ENCODE assay signal across 8 mouse cellular contexts in the genomic region with DNA sequence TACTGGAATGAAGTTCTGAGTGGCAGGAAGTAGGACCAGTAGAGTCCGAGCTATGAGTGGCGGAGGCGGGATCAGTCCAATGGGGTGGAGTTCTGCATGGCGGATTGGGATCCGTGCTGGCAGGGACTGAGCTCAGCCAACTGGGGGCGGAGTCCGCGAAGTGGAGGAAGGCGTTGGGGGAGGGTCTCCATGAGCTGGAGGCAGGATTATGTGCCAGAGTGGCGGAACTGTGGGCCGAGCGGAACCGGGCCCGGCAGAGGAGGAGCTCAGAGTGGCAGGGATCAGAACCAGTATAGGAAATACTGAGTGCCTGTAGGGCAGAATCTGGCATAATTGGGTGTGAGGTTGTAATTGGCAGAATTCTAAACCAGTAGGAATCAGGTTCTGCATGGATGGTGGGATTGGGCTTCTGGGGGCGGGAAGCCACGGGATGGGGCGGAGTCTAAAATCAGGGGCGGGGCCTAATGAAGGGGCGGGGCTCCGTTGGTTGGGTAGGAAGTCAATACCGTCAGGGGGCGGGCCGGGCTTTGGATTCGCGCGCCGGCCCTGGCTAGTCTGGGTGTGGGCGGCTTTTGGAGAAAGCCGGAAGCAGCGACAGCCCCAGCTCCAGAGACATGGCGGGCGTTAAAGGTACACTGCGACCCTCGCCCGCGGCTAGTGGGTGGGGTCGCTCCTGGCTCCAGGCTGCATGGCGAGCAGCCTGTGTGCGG. TPM values are rescaled to one million over a fixed set of nuclear protein-coding genes. Genes with fewer than 3 reads are reported as not detected.
DNase-seq lines count a peak whose midpoint lies in the region; ATAC-seq and TF ChIP-seq lines count a peak whose summit lies in the region.

Gene Leprot (plus strand): TSS at position 523 of the 710 bp plus-strand sequence.

- peaks cover 6% of the 10 kb centered on the region in 2 experiments; a peak in 2 of 4 replicates for H3K4me1 ChIP-seq in ES-E14 (ENCODE audit: control insufficient read depth in 2 of 2, insufficient read depth in 2 of 2, low read length in 2 of 2, poor library complexity in 1 of 2)
- H3K4me1 ChIP-seq in forebrain, embryonic 15.5 days: peaks cover 23% of the 10 kb centered on the region
- H3K4me1 ChIP-seq in lung, adult 2 months (ENCODE audit: control insufficient read depth, insufficient read depth, low read length): peaks cover 9% of the 10 kb centered on the region

- H3K27ac ChIP-seq in ES-E14 (ENCODE audit: insufficient read depth, low read depth, low read length, poor library complexity, severe bottlenecking): peak within 1 kb of the TSS; percentile 79
- H3K27ac ChIP-seq in forebrain, embryonic 15.5 days (replicated peaks): peak within 1 kb of the TSS; percentile 95

- no peaks in the 10 kb centered on the region for H3K27me3 ChIP-seq in forebrain, embryonic 15.5 days

- peak within 1 kb of the TSS; percentile 92 to 94 for H3K4me3 ChIP-seq in ES-E14 (ENCODE audit: insufficient read depth in 1 of 2, low read depth in 1 of 2, low read length in 2 of 2, poor library complexity in 1 of 2, severe bottlenecking in 1 of 2)
- H3K4me3 ChIP-seq in forebrain, embryonic 15.5 days: peak within 1 kb of the TSS; percentile 85
- peak within 1 kb of the TSS; percentile 95 for H3K4me3 ChIP-seq in lung, adult 2 months (replicated peaks; ENCODE audit: extremely low read depth, low read depth, low read length)

- H3K9me3 ChIP-seq in ES-E14 (ENCODE audit: control insufficient read depth, insufficient read depth, low read depth, low read length): no peaks in the 10 kb centered on the region
- H3K9me3 ChIP-seq in forebrain, embryonic 15.5 days: no peaks in the 10 kb centered on the region

- peak; percentile 87; the same call in 1 of the 2 replicates for TF ChIP-seq POLR2A in lung, adult 2 months (IDR thresholded peaks at IDR 0.05; ENCODE audit: borderline replicate concordance, extremely low read depth, low read depth, low read length)

- DNase-seq in ES-E14 (ENCODE audit: low read depth, low spot score): peak; percentile 99
- peak; percentile 99 for DNase-seq in cerebellum, adult 11-12 months
- DNase-seq in heart, postnatal 25 days (ENCODE audit: low spot score): peak; percentile 100
- DNase-seq in layer of hippocampus, adult 18-20 months (ENCODE audit: low spot score in 2 of 2): peak; percentile 100
- DNase-seq in lung, adult 2 months: peak; percentile 100
- peak; percentile 81 to 88 for DNase-seq in thymus, adult 18-20 months

- H3K9ac ChIP-seq in ES-E14 (ENCODE audit: insufficient read depth, low read depth, low read length, poor library complexity, severe bottlenecking): peak within 1 kb of the TSS; percentile 94
- H3K9ac ChIP-seq in forebrain, embryonic 15.5 days (replicated peaks): peak within 1 kb of the TSS; percentile 95

- no peak for TF ChIP-seq CTCF in lung, adult 2 months (IDR thresholded peaks at IDR 0.05; ENCODE audit: insufficient read depth, low read length)

- in situ Hi-C loops in ES-E14 (cut with MboI; ENCODE audit: low sequenced_read_pairs in 2 of 2, unreplicated experiment in 2 of 2): no loop called here

- intact Hi-C loops in heart, postnatal 25 days (cut with DNase I): loop anchor here (5.0 kb wide), 1 partner anchor 290 kb away; no protein-coding TSS in a partner anchor

- peak; percentile 99 for ATAC-seq in forebrain, embryonic 15.5 days (replicated peaks)
- peak; percentile 84 for ATAC-seq in neutrophil, adult 5-6 weeks (ENCODE audit: extremely low read depth, insufficient number of reproducible peaks, low FRiP score, poor library complexity, severe bottlenecking)

- under 1% methylated on average over 39 of the region's 39 CpGs for WGBS in forebrain, embryonic 15.5 days
- WGBS in lung, adult 2 months: 1% methylated on average over 39 of the region's 39 CpGs

- H3K4me2 ChIP-seq in forebrain, embryonic 15.5 days (replicated peaks): peak within 1 kb of the TSS; percentile 59

- no peaks in the 10 kb centered on the region for H3K36me3 ChIP-seq in ES-E14 (ENCODE audit: control insufficient read depth, insufficient read depth, low read length, poor library complexity, severe bottlenecking)
- H3K36me3 ChIP-seq in forebrain, embryonic 15.5 days: 0 out of 2 replicates have a peak, but pooled peaks cover 3% of the 10 kb centered on the region

TF ChIP-seq in ES-E14, 5 proteins besides CTCF, POLR2A, EP300 and RAD21:
- TF ChIP-seq ZC3H11A (IDR thresholded peaks at IDR 0.05; ENCODE audit: borderline replicate concordance, low read depth, low read length) (no peak), MAFK (IDR thresholded peaks at IDR 0.05; ENCODE audit: insufficient read depth, low read depth, low read length) (no peak), HCFC1 (IDR thresholded peaks at IDR 0.05; ENCODE audit: borderline replicate concordance, insufficient read depth, low read length) (0 out of 2 replicates have a peak, but pooled peaks have one; percentile 43), ZNF384 (IDR thresholded peaks at IDR 0.05; ENCODE audit: low read depth, low read length) (no peak), CHD2 (IDR thresholded peaks at IDR 0.05; ENCODE audit: low read depth, low read length) (peak; percentile 84)
TF ChIP-seq in ES-E14: peak in this region for 2.

RNA-seq across cellular contexts. Expression of gene Leprot, which starts in this region (rescaled TPM):
- total RNA-seq in ES-E14 (2012; rRNA removed): 81.6 and 111 TPM in 2 replicates
- polyA plus RNA-seq in forebrain, embryonic 15.5 days (2015; fragmentation: Nextera tagmentation; extraction: Ambion mirVana): 88.7 and 91.6 TPM in 2 replicates
- 10 to 100 TPM; 24.5 to 28.1 TPM for total RNA-seq in heart, postnatal 25 days (2021)
- total RNA-seq in layer of hippocampus, adult 18-20 months (2021): 10 to 100 TPM; 27.1 to 29.5 TPM
- polyA plus RNA-seq in lung, adult 2 months (2012; rRNA removed): 81.5 and 107 TPM in 2 replicates
- total RNA-seq in neutrophil, adult 5-6 weeks (2017): 39.5 and 43.5 TPM in 2 replicates

Comparison
In these comparisons a context has a peak if more than half of its experiments do, and no peak if none do; other contexts are left out.
1. Peak in every context shown above with its lines: DNase-seq, ATAC-seq, H3K4me3 ChIP-seq and H3K27ac ChIP-seq.